Mouse (Mus musculus) forebrain, embryonic 15.5 days (tissue): ENCODE measurements around the gene Nit2. TPM values are rescaled to one million over a fixed set of nuclear protein-coding genes. Genes with fewer than 3 reads are reported as not detected.

Experiments
- ATAC-seq: fragments of 200-750 bp; cut with Nextera tagmentation; replicated peaks from 2 replicates; pipeline ENCODE4 v1.8.0; 2017; ENCODE audit warnings: mild to moderate bottlenecking, moderate TSS enrichment, moderate library complexity
- H3K27ac ChIP-seq: fragments of 300-500 bp; sonication (generic); replicated peaks from 2 replicates; pipeline ENCODE4 v1.5.1; 2015; ENCODE audit warnings: mild to moderate bottlenecking, inconsistent platforms
- H3K27me3 ChIP-seq: fragments of 300-500 bp; sonication (generic); 2 replicates; pipeline ENCODE4 v1.6.1; 2015; ENCODE audit warnings: inconsistent platforms
- H3K36me3 ChIP-seq: fragments of 300-500 bp; sonication (generic); 2 replicates; pipeline ENCODE4 v1.6.1; 2015; ENCODE audit warnings: mild to moderate bottlenecking, inconsistent platforms
- H3K4me1 ChIP-seq: fragments of 300-500 bp; sonication (generic); 2 replicates; pipeline ENCODE4 v1.6.1; 2015; ENCODE audit warnings: inconsistent platforms
- H3K4me2 ChIP-seq: fragments of 300-500 bp; sonication (generic); replicated peaks from 2 replicates; pipeline ENCODE4 v1.6.1; 2015; ENCODE audit warnings: mild to moderate bottlenecking, inconsistent platforms
- H3K4me3 ChIP-seq: fragments of 300-500 bp; sonication (generic); 2 replicates; pipeline ENCODE4 v1.5.1; 2015; ENCODE audit warnings: mild to moderate bottlenecking, inconsistent platforms
- H3K9ac ChIP-seq: fragments of 300-500 bp; sonication (generic); replicated peaks from 2 replicates; pipeline ENCODE4 v1.6.1; 2015; ENCODE audit warnings: mild to moderate bottlenecking, inconsistent platforms
- H3K9me3 ChIP-seq: fragments of 300-500 bp; sonication (generic); 2 replicates; pipeline ENCODE4 v1.6.1; 2016; ENCODE audit warnings: inconsistent platforms
- WGBS: fragments of 180-500 bp; shearing (Covaris S2); methylation state at CpG from one replicate; pipeline ENCODE4 v1.1.7; 2015; ENCODE audit warnings: mixed read lengths; 5-methylcytosine and 5-hydroxymethylcytosine counted together
- polyA plus RNA-seq: library from polyadenylated mRNA; unstranded; fragments of >200 nt; fragmentation: Nextera tagmentation; extraction: Ambion mirVana; gene quantifications from 2 replicates; pipeline ENCODE4 v1.2.1, GENCODE M21; 2015

The Nit2 gene
- polyA plus RNA-seq, 1 experiment from 2014 or later: 41.1 TPM

- under 1% methylated on average over 59 of the region's 59 CpGs for WGBS
- no peaks in the 10 kb centered on the region for H3K36me3 ChIP-seq
- H3K9me3 ChIP-seq: no peaks in the 10 kb centered on the region
- peak overlapping the region; percentile 94 for H3K4me3 ChIP-seq
- peaks cover 22% of the 10 kb centered on the region for H3K4me1 ChIP-seq
- H3K4me2 ChIP-seq: peak overlapping the region; percentile 70
- H3K27me3 ChIP-seq: no peaks in the 10 kb centered on the region
- peak overlapping the region; percentile 89 for H3K9ac ChIP-seq
- no peak for ATAC-seq
- H3K27ac ChIP-seq: peak overlapping the region; percentile 95
These were observed 45.2 kb downstream of the Nit2 start for GRCm38 (mm10) chr16:57121816-57122415.

- H3K9ac ChIP-seq: peak within 1 kb of the TSS; percentile 89
- H3K4me3 ChIP-seq: peak within 1 kb of the TSS; percentile 94
- peak within 1 kb of the TSS; percentile 95 for H3K27ac ChIP-seq
- ATAC-seq: peak; percentile 99
- peaks cover 22% of the 10 kb centered on the region for H3K4me1 ChIP-seq
- H3K4me2 ChIP-seq: peak within 1 kb of the TSS; percentile 70
- no peaks in the 10 kb centered on the region for H3K9me3 ChIP-seq
- no peaks in the 10 kb centered on the region for H3K36me3 ChIP-seq
- WGBS: 0% methylated on average over 37 of the region's 37 CpGs
- no peaks in the 10 kb centered on the region for H3K27me3 ChIP-seq
These were observed 46.0 kb downstream of the Nit2 start, which contains the start of gene Tomm70a for GRCm38 (mm10) chr16:57120913-57121815. Tomm70a (plus strand) TSS chr16:57121703.

- H3K36me3 ChIP-seq: no peaks in the 10 kb centered on the region
- 78% methylated on average over 2 of the region's 2 CpGs for WGBS
- no peak overlapping the region for H3K27ac ChIP-seq
- no peak overlapping the region for H3K9ac ChIP-seq
- H3K4me2 ChIP-seq: no peak overlapping the region
- no peak for ATAC-seq
- H3K9me3 ChIP-seq: no peaks in the 10 kb centered on the region
- no peak overlapping the region for H3K4me3 ChIP-seq
- H3K27me3 ChIP-seq: no peaks in the 10 kb centered on the region
- H3K4me1 ChIP-seq: peaks cover 5% of the 10 kb centered on the region
These were observed 49.6 kb downstream of the Nit2 start for GRCm38 (mm10) chr16:57117562-57117961.

- no peak overlapping the region for H3K27ac ChIP-seq
- no peak overlapping the region for H3K4me2 ChIP-seq
- H3K9me3 ChIP-seq: no peaks in the 10 kb centered on the region
- ATAC-seq: no peak
- no peaks in the 10 kb centered on the region for H3K36me3 ChIP-seq
- H3K4me1 ChIP-seq: no peaks in the 10 kb centered on the region
- H3K4me3 ChIP-seq: no peak overlapping the region
- H3K27me3 ChIP-seq: no peaks in the 10 kb centered on the region
- H3K9ac ChIP-seq: no peak overlapping the region
These were observed 51.1 kb downstream of the Nit2 start for GRCm38 (mm10) chr16:57116066-57116465.

Other genes starting within 250 kb of the Nit2 start
- 0.27 TPM in 1 of 2 replicates, not detected in the other for gene Lnp1, start 239.3 kb downstream of the Nit2 start, polyA plus RNA-seq
- gene Tmem45a2, start 96.0 kb downstream of the Nit2 start, polyA plus RNA-seq: not detected in 2 replicates
- gene Tomm70a, start 45.6 kb downstream of the Nit2 start, polyA plus RNA-seq: 54.3 and 55.9 TPM in 2 replicates
- gene Tbc1d23, start 64.2 kb upstream of the Nit2 start, polyA plus RNA-seq: 33.7 and 34.6 TPM in 2 replicates
- gene Tmem30c, start 125.5 kb upstream of the Nit2 start, polyA plus RNA-seq: 0.18 and 0.43 TPM in 2 replicates
- 1.9 and 2.3 TPM in 2 replicates for gene Filip1l, start 185.8 kb upstream of the Nit2 start, polyA plus RNA-seq